Mouse (Mus musculus): ENCODE results near the gene Mthfr.

DNA sequence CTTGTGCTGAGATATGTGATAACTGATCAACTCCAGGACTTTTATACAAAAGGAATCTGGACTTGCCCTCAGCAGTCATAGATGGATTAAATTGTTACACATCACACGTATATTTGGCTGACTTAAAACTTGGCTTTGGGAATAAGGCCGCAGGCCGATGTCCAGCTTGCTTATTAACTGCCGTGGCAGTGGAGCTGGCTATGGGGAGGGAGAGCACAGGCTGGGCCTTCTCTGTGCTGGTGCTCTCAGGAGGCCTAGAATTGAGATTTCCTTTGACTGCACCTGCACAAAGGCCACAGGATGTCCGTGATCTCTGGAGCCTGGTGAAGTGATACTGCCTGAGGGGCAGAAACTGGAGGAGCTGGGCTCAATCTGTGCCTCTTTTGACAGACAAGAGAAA, 8.4 kb upstream of the Mthfr start:
- TF ChIP-seq CTCF (IDR thresholded peaks at IDR 0.05; ENCODE audit: extremely low read depth, insufficient read depth, insufficient read length, insufficient replicate concordance) (no peak), POLR2A (IDR thresholded peaks at IDR 0.05; ENCODE audit: low read depth, low read length) (no peak)
